Mouse (Mus musculus) thymus, postnatal 4 days (tissue): ENCODE data around the gene Sntg2.
A peak's percentile ranks its signal among the peaks of the same experiment; 100 is the strongest.

Experiments used
- DNase-seq: peaks from one replicate; pipeline ENCODE4 v3.0.0; 2021

The Sntg2 gene

DNA sequence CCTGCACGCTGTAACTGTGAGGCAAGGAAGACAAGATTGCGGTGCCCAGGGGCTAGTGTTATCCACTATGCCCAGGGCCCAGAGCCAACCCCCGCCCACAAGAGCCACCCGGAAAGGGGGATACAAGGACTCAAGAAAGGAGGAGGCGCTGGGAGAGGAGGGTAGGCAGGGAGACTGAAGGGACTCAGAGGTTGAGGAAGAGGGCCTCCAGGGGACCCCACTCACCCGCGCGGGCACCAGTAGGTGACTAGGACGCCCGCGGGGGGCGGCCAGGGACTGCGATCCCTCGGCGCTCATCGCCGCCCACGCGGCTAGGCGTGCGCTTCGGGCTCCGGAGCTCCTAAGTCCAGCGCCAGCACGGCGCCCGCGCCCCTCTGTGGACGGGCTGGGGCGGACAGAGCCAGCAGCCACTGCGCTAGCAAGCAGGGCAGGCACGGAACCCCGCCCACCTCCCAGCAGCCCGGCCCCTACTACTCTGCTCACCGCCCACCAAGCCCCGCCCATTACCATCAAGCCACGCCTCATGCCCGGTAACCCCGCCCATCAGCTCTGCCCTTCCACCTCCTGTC lies at the start of gene Sntg2:
Sntg2 (minus strand) TSS at position 443 of the 569 bp plus-strand sequence.
- peak; percentile 64 for DNase-seq

DNA sequence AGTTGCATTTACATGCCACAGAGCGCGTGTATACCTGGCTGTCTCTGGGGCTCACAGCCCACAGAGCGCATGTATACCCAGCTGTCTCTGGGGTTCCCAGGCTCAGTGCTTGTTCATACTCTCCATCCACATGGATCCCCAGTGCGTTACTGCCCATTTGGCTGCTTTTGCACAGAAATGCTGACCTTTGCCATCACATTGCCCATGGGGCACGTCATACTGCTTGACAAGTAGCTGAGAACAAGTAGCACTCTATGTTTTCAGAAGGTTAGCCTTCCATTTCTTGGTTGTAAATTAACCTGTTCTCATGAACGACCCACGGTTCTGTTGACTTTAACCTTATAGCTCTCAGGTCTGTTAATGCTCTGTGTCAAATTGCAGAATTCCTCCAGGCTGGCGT lies 43.4 kb upstream of the Sntg2 start:
- no peak for DNase-seq

- DNase-seq: no peak
Observed at GRCm38 (mm10) chr12:30415981-30416380, 42.8 kb upstream of the Sntg2 start.

GRCm38 (mm10) chr12:30402651-30403050 lies 29.5 kb upstream of the Sntg2 start:
- no peak for DNase-seq

- no peak for DNase-seq
Observed at GRCm38 (mm10) chr12:30400531-30400930, 27.4 kb upstream of the Sntg2 start.

DNA sequence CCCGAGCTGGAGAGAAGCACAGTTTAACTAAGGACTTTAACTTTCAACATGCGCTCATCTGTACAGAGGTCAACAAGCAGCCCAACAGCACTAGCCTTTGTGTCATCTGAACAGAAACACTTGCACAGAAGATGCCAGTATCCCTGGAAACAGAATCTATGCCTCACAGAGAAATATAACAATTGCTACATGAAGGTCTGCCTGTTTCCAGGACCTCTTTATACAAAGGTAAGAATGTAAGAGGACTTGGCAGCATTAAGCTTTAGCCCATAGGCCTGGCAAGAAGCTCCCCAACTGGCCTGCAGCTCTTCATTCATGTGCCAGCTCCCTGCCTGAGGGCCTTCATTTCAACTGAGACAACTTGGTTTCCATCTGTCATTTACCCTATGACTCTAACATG lies 26.9 kb upstream of the Sntg2 start:
- no peak for DNase-seq

DNA sequence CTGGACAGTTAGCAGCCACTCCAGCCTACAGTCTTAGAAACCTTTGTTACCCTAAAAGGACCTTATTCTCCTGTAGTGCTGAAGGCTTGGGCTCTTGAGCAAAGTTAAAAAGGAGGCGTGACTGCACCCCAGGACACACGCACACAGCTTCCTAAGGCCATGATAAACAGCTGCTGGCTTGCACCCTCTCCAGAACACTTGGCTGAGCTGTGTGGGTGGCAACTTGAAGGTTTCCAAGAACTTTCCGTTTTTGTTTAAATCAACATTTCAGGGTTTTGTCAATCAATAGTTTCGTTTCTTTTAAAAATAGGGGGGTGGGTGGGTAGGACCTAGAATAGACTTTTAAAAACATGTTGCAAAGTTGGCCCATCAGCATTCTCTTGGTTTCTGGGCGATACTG lies 882 bp downstream of the Sntg2 start:
- DNase-seq: no peak

DNA sequence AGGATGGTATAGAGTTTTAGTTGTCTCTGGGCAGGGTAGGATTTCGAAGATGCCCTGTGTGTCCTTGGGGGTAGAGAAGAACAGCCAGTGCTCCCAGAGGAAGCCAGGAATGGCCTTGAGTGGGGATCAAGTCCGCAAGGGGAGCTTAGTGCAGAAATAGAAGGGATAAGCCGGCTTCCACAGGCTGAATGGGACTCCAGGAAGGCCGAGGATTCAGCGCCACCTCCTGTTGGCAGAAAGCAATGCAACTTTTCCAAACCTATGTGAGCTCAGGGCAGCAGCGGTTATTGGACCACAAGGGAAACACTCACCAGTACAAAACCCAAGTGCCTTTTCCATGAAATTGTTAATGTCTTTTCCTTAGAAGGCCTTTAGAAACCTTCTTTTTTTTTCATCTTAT lies 3.4 kb downstream of the Sntg2 start:
- DNase-seq: peak; percentile 36

GRCm38 (mm10) chr12:30369141-30369540 lies 4.0 kb downstream of the Sntg2 start:
- no peak for DNase-seq

DNA sequence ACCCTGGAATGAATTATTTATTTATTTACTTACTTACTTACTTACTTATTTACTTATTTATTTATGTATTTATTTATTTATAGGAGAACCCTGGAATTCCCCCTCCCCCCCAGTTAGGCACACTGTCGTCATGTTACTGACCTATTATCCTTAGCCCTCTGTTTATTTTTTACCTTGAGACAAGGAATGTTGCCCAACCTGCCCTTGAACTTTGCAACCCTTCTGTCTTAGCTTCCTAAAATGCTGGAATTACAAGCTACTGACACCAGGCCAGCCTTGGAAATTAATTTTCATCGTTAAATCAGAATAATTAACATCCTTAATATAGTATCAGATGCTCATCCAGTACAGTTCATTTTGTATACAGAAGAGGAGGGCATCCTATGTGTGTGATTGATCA lies 10.9 kb downstream of the Sntg2 start:
- DNase-seq: no peak

DNA sequence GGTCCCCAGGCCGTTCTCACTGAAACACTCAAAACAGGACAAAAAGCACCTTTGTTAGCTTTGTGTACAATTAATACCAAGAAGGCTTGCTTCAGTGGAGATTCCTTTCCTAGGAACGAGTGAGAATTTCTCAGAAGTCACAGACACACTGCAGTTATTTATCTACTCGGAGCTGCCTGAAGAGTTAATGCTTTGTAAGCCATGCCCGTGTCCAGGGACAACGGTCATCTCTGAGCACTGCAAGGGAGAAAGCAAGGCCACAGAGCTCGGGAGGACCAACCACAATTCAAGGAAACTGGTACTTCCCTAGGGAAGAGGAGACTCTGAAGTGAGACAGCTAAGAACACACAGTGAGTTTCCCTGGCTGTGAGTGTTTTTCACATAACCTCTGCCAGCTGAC lies 15.5 kb downstream of the Sntg2 start:
- no peak for DNase-seq

DNA sequence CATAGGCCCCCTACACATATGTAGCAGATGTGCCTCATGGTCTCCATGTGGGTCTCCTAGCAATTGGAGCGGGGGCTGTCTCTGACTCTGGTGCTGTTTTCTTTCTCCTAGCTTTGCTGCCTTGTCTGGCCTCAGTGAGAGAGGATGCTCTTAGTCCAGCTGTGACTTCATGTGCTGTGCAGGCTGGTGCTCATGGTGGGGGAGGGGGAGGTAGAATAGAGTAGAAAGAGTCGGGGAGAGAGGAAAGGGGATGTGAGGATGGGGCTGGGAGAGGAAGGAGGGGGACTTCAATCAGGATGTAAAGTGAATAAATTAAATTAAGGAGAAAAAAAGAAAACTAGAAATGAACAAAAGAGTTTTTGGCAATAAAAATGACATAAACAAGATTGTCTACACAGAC lies 20.8 kb downstream of the Sntg2 start:
- DNase-seq: no peak

GRCm38 (mm10) chr12:30348036-30348435 lies 25.1 kb downstream of the Sntg2 start:
- DNase-seq: no peak

- DNase-seq: no peak
Observed at GRCm38 (mm10) chr12:30347284-30347683, 25.9 kb downstream of the Sntg2 start.

DNA sequence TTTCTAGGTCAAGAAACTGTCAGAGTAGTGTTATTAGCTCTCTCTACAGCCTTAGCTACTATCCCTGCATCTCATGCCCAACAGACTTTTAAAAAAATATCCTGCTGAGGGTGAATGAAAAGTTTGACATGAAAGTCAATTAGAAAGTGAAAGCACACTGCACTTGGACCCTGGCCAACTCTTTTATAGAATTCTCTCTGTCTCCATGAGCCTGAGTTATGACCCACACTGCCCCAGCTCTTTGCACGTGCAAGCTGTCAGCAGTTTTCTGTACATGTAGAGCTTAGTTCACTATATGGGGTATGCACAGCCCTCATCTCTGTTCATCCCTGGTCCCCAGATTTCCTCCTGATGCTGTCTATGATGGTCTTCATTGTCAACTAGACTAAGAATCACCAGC lies 28.4 kb downstream of the Sntg2 start:
- DNase-seq: no peak

GRCm38 (mm10) chr12:30336301-30336700 lies 36.9 kb downstream of the Sntg2 start:
- DNase-seq: no peak

GRCm38 (mm10) chr12:30334502-30334901 lies 38.7 kb downstream of the Sntg2 start:
- DNase-seq: no peak

GRCm38 (mm10) chr12:30317971-30318370 lies 55.2 kb downstream of the Sntg2 start:
- DNase-seq: no peak

DNA sequence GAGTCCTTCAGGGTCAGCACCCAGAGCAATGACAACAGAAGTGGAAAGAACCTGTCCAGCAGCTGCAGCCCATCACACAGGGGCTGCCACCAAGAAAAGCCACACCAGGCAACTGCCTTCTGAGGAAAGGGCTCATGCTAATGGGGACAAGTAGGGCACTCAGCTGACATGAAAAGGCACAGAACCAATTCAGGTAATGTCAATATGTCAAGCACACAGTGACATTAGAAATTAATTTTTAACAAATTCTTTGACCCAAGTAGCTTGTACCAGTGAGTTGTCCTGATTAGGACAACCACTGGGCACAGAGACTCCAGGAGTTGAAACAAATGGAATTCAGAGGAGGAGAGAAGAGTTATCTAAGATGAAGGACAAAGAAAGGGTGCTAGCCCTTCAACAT lies 60.2 kb downstream of the Sntg2 start:
- no peak for DNase-seq

GRCm38 (mm10) chr12:30308197-30308939 lies 64.8 kb downstream of the Sntg2 start:
- DNase-seq: no peak

DNA sequence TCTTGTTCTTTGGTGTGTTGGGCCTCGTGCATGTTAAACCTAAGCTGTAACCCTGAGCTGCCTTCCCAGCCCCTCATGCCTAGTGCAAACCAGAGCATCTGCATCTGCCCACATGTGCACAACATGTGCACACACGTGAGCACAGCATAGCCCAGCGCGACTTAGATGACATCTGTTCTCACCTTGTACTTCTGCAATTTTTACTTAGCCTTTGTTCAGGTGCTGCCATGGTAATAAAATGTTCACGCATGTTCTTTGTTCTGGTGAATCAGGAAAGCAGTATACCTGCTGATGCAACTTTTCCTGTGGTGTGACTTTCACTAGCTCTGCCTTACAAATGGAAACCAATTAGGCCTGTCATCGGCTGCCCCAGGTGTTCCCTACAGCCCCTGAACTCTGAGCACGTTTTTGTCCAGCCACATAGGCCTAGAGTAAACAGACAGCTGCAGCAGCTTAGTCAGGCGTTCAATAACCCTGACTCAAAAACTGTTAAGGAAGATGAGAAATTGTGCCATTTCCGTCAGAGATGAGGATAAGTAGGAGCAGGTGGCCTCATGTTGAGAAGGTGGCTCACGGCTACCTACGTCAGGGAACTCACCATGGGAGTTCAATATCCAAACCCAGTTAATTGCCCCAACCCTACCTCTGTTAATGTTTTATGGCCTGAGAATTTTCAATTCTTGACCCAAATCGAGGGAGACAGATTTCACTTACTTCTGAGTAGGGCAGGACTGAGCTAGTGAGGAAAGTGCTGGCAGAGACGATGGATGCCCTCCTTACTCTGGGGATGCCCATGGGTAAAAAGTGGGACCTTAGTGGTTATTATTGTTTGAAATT lies 80.2 kb downstream of the Sntg2 start:
- no peak for DNase-seq

DNA sequence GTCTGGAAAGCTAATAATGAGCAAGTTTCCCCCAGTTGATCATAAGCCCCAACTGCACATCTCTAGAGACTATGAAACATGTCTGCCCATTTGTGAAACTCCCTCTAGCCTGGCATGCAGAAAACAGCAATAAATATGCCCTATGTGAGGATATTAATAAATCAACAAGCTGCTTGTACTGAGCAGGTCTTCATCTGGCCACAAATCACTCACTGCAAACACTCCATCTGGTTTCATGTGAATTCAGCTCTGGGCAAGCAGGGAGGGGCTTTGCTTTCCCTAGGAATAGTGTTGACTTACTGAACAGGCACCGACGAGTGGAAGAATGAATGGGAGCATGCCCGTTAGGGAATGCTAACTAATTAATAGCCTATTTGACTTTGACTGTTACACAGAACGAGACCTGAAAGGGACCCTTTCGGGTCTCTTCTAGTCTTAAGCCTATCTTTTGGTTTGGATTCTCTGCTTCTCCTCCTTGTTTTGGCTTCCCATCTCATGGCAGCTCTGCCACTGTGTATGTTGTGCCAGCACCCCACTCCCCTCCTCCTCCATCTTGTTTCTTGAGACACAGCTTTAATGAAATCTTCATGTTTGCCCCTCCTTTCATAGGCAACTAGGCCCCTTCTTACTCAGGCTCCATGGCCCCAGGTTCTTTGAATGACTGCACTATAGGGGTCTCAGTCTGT lies 86.1 kb downstream of the Sntg2 start:
- DNase-seq: no peak

GRCm38 (mm10) chr12:30283741-30284140 lies 89.4 kb downstream of the Sntg2 start:
- no peak for DNase-seq
